Mouse (Mus musculus) heart, embryonic 14.5 days (tissue): Measurements from ENCODE around the gene Taar3. TPM values are rescaled to one million over a fixed set of nuclear protein-coding genes. Genes with fewer than 3 reads are reported as not detected.

Experiments
- ATAC-seq: fragments of 200-750 bp; cut with Nextera tagmentation; 2 replicates; pipeline ENCODE4 v1.8.0; 2017; ENCODE audit warnings: low read depth, moderate TSS enrichment; ENCODE audit not compliant: insufficient number of reproducible peaks, insufficient read depth, low FRiP score
- H3K27ac ChIP-seq, 2 experiments: fragments of 200-500 bp in 1 of 2; fragments of 300-500 bp in 1 of 2; sonication (generic) in 1 of 2; replicated peaks in 1 of 2; 2 replicates each; pipeline ENCODE4 v1.5.1; 2012 to 2014; ENCODE audit warnings: low read depth in 2 of 2, low read length in 2 of 2, control low read depth in 1 of 2, mild to moderate bottlenecking in 1 of 2, mixed read lengths in 1 of 2; ENCODE audit not compliant: control insufficient read depth in 1 of 2, insufficient read depth in 1 of 2
- H3K27me3 ChIP-seq: fragments of 300-500 bp; sonication (generic); 2 replicates; pipeline ENCODE4 v1.6.1; 2014; ENCODE audit warnings: mild to moderate bottlenecking, low read length, control low read depth; ENCODE audit not compliant: control insufficient read depth, insufficient read depth
- H3K36me3 ChIP-seq: fragments of 300-500 bp; sonication (generic); 2 replicates; pipeline ENCODE4 v1.6.1; 2014; ENCODE audit warnings: mild to moderate bottlenecking, control low read depth, low read length, mixed read lengths; ENCODE audit not compliant: control insufficient read depth, insufficient read depth
- H3K4me1 ChIP-seq, 2 experiments: fragments of 200-500 bp in 1 of 2; fragments of 300-500 bp in 1 of 2; sonication (generic) in 1 of 2; 2 replicates each; pipeline ENCODE4 v1.6.1; 2012 to 2014; ENCODE audit warnings: low read length in 2 of 2, control low read depth in 1 of 2, mixed read lengths in 1 of 2; ENCODE audit not compliant: control insufficient read depth in 2 of 2, insufficient read depth in 2 of 2
- H3K4me2 ChIP-seq: fragments of 300-500 bp; sonication (generic); 2 replicates; pipeline ENCODE4 v1.6.1; 2014; ENCODE audit warnings: mild to moderate bottlenecking, low read length
- H3K4me3 ChIP-seq, 2 experiments: fragments of 200-500 bp in 1 of 2; fragments of 300-500 bp in 1 of 2; sonication (generic) in 1 of 2; 2 replicates each; pipeline ENCODE4 v1.5.1; 2012 to 2014; ENCODE audit warnings: low read length in 2 of 2, mild to moderate bottlenecking in 2 of 2, control low read depth in 1 of 2, low read depth in 1 of 2, moderate library complexity in 1 of 2; ENCODE audit not compliant: control insufficient read depth in 1 of 2, insufficient read depth in 1 of 2
- H3K9ac ChIP-seq: fragments of 300-500 bp; sonication (generic); 2 replicates; pipeline ENCODE4 v1.6.1; 2014; ENCODE audit warnings: mild to moderate bottlenecking, low read length
- H3K9me3 ChIP-seq: fragments of 300-500 bp; sonication (generic); 2 replicates; pipeline ENCODE4 v1.6.1; 2016; ENCODE audit warnings: low read length, control low read depth; ENCODE audit not compliant: control insufficient read depth
- WGBS: fragments of 180-500 bp; shearing (Covaris S2); extraction: QIAGEN DNeasy Blood & Tissue Kit; methylation state at CpG from one replicate; pipeline ENCODE4 v1.1.7; 2014; 5-methylcytosine and 5-hydroxymethylcytosine counted together
- polyA plus RNA-seq: library from polyadenylated mRNA; unstranded; fragments of >200 nt; fragmentation: Nextera tagmentation; extraction: Ambion mirVana; gene quantifications from 2 replicates; pipeline ENCODE4 v1.2.1, GENCODE M21; 2014

The Taar3 gene
- polyA plus RNA-seq, 1 experiment from 2014 or later, result not detected

DNA sequence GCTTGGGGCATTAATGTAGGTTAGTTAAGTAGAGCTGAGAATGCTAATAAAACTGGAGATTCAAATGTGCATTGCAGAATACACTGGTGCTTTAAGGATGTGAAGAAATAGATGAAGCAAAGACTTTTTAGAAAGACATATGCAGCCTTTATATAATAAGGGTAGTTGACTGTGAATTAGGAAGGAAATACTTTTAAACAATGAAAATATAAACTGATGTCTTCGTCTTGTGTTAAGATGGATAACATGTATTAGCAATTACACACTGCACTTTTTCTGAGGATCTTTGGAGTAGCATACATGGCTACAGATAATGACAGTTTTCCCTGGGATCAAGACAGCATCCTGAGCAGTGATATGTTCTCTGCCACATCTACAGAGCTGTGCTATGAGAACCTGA, 50.3 kb downstream of the Taar3 start, which contains the start of gene Taar7b:
TSS of gene Taar7b (plus strand) at position 301 of the 400 bp plus-strand sequence.
- ATAC-seq, result no peak
- Histone ChIP-seq H3K4me3 (no peak within 1 kb of the TSS), H3K4me1 (no peaks in the 10 kb centered on the region), H3K9ac (no peak within 1 kb of the TSS), H3K36me3 (no peaks in the 10 kb centered on the region), H3K4me2 (no peak within 1 kb of the TSS), H3K27ac (no peak within 1 kb of the TSS), H3K27me3 (no peaks in the 10 kb centered on the region), H3K9me3 (no peaks in the 10 kb centered on the region)
- 68% methylated on average over 1 of the region's 1 CpGs for WGBS

Other genes with a start within 250 kb of the Taar3 start
- 113 and 122 TPM in 2 replicates for gene Rps12, start 162.3 kb upstream of the Taar3 start, polyA plus RNA-seq
- gene Slc18b1, start 152.6 kb upstream of the Taar3 start, polyA plus RNA-seq, result 9.3 and 11.4 TPM in 2 replicates
- 0.15 and 0.43 TPM in 2 replicates for gene Vnn3, start 98.1 kb upstream of the Taar3 start, polyA plus RNA-seq
- gene Vnn1, start 54.9 kb upstream of the Taar3 start, polyA plus RNA-seq, result 3.7 and 4.5 TPM in 2 replicates
- not detected in 2 replicates for gene Taar1, start 29.2 kb upstream of the Taar3 start, polyA plus RNA-seq
- gene Taar2, start 11.0 kb upstream of the Taar3 start, polyA plus RNA-seq, result not detected in 2 replicates
- not detected in 2 replicates for gene Taar4, start 10.9 kb downstream of the Taar3 start, polyA plus RNA-seq
- gene Taar5, start 21.1 kb downstream of the Taar3 start, polyA plus RNA-seq, result not detected in 2 replicates
- not detected in 2 replicates for gene Taar6, start 36.1 kb downstream of the Taar3 start, polyA plus RNA-seq
- gene Taar7a, start 43.9 kb downstream of the Taar3 start, polyA plus RNA-seq, result not detected in 2 replicates
- gene Taar7b, start 50.4 kb downstream of the Taar3 start, polyA plus RNA-seq, result not detected in 2 replicates
- gene Taar7d, start 77.7 kb downstream of the Taar3 start, polyA plus RNA-seq, result not detected in 2 replicates
- gene Taar7e, start 88.1 kb downstream of the Taar3 start, polyA plus RNA-seq, result not detected in 2 replicates
- gene Taar7f, start 100.0 kb downstream of the Taar3 start, polyA plus RNA-seq, result not detected in 2 replicates
- not detected in 2 replicates for gene Taar8a, start 126.9 kb downstream of the Taar3 start, polyA plus RNA-seq
- not detected in 2 replicates for gene Taar8b, start 142.7 kb downstream of the Taar3 start, polyA plus RNA-seq
- not detected in 2 replicates for gene Taar8c, start 152.4 kb downstream of the Taar3 start, polyA plus RNA-seq
- not detected in 2 replicates for gene Taar9, start 160.0 kb downstream of the Taar3 start, polyA plus RNA-seq
- 87.4 and 91.7 TPM in 2 replicates for gene Stx7, start 199.7 kb downstream of the Taar3 start, polyA plus RNA-seq